Mouse (Mus musculus) myocyte (in vitro differentiated cells): ENCODE data around the gene March2. TPM values are rescaled to one million over a fixed set of nuclear protein-coding genes. Genes with fewer than 3 reads are reported as not detected.

ENCODE experiments used
- H3K27me3 ChIP-seq: one replicate; pipeline ENCODE4 v1.6.1; 2011; ENCODE audit not compliant: control insufficient read depth, insufficient read depth, insufficient read length
- H3K36me3 ChIP-seq: one replicate; pipeline ENCODE4 v1.6.1; 2011; ENCODE audit not compliant: control insufficient read depth, insufficient read depth
- H3K4me2 ChIP-seq: one replicate; pipeline ENCODE4 v1.6.1; 2011; ENCODE audit warnings: low read depth, control low read depth
- H3K4me3 ChIP-seq: one replicate; pipeline ENCODE4 v1.5.1; 2011; ENCODE audit warnings: mild to moderate bottlenecking, control low read depth, moderate library complexity
- H3K79me2 ChIP-seq: one replicate; pipeline ENCODE4 v1.6.1; 2011; ENCODE audit not compliant: control insufficient read depth, insufficient read depth
- H3ac ChIP-seq: one replicate; pipeline ENCODE4 v1.6.1; 2011; ENCODE audit not compliant: control insufficient read depth, insufficient read length
- CEBPB ChIP-seq: IDR thresholded peaks from 2 replicates; pipeline ENCODE4 v1.6.1; 2011; ENCODE audit warnings: mild to moderate bottlenecking, moderate library complexity; ENCODE audit not compliant: poor library complexity, insufficient read depth, severe bottlenecking
- E2F4 ChIP-seq: IDR thresholded peaks from one replicate; pipeline ENCODE4 v1.6.1; 2011; ENCODE audit warnings: mild to moderate bottlenecking, control low read depth, moderate library complexity; ENCODE audit not compliant: insufficient read depth
- MAX ChIP-seq: IDR thresholded peaks from one replicate; pipeline ENCODE4 v1.6.1; 2011; ENCODE audit warnings: low read depth, mild to moderate bottlenecking, control low read depth
- MYOD1 ChIP-seq, 3 experiments: IDR thresholded peaks; one replicate each; pipeline ENCODE4 v1.6.1; 2011; ENCODE audit warnings: control low read depth in 2 of 3, low read depth in 2 of 3, mild to moderate bottlenecking in 2 of 3, moderate library complexity in 1 of 3; ENCODE audit not compliant: insufficient read length in 2 of 3, control insufficient read depth in 1 of 3
- MYOG ChIP-seq, 3 experiments: IDR thresholded peaks; one replicate each; pipeline ENCODE4 v1.6.1; 2011; ENCODE audit warnings: control low read depth in 2 of 3, low read depth in 2 of 3, mild to moderate bottlenecking in 2 of 3; ENCODE audit not compliant: insufficient read length in 2 of 3, control insufficient read depth in 1 of 3, insufficient read depth in 1 of 3
- POLR2A ChIP-seq: IDR thresholded peaks from one replicate; pipeline ENCODE4 v1.6.1; 2011; ENCODE audit warnings: low read depth, mild to moderate bottlenecking, control low read depth, moderate library complexity; ENCODE audit not compliant: insufficient read length
- POLR2AphosphoS2 ChIP-seq: IDR thresholded peaks from one replicate; pipeline ENCODE4 v1.6.1; 2011; ENCODE audit warnings: low read depth, control low read depth; ENCODE audit not compliant: insufficient read length
- REST ChIP-seq: IDR thresholded peaks from one replicate; pipeline ENCODE4 v1.6.1; 2011; ENCODE audit warnings: mild to moderate bottlenecking, control low read depth, moderate library complexity; ENCODE audit not compliant: insufficient read depth, insufficient read length
- SRF ChIP-seq: IDR thresholded peaks from one replicate; pipeline ENCODE4 v1.6.1; 2011; ENCODE audit warnings: low read depth; ENCODE audit not compliant: control insufficient read depth, insufficient read length
- TCF12 ChIP-seq: IDR thresholded peaks from one replicate; pipeline ENCODE4 v1.6.1; 2011; ENCODE audit warnings: mild to moderate bottlenecking, control low read depth; ENCODE audit not compliant: poor library complexity, insufficient read depth, severe bottlenecking
- TCF3 ChIP-seq: IDR thresholded peaks from one replicate; pipeline ENCODE4 v1.6.1; 2011; ENCODE audit warnings: low read depth, control low read depth; ENCODE audit not compliant: insufficient read length
- USF1 ChIP-seq: IDR thresholded peaks from one replicate; pipeline ENCODE4 v1.6.1; 2011; ENCODE audit warnings: low read depth, mild to moderate bottlenecking, control low read depth, moderate library complexity
- polyA plus RNA-seq: library from polyadenylated mRNA; unstranded; fragments of >200 nt; fragmentation: generic; extraction: Trizol; gene quantifications from one replicate; pipeline ENCODE4 v1.2.1, GENCODE M21; 2012; ENCODE audit warnings: missing spikeins

March2 gene
- polyA plus RNA-seq, 1 experiment: 51.5 TPM

DNA sequence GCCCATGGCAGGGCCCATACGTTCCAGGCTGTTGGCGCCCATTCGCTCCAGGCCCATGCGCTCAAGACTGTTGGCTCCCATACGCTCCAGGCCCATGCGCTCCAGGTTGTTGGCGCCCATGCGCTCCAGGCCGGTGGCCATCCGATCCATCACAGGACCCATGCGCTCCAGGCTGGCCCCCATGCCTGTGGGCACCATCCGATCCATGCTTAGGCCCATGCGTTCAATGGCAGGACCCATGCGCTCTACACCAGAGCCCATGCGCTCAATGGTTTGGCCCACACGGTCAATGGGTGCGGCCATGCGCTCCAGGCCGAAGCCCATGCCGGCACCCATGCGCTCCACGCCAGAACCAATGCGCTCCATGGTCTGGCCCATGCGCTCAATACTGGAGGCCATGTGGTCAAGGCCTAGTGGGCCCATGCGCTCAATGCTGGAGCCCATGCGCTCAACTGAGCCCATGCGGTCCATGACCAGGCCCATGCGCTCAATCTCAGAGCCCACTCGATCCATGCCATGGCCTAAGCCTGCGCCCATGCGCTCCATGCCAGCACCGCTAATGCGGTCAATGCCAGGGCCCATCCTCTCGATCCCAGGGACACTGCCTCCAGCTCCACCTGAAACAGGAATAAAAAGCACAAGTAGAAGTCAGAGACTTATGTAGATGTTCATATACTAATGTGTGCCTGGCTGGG lies 68.5 kb downstream of the March2 start:
- no peak overlapping the region for H3K4me2 ChIP-seq
- no peak overlapping the region for H3ac ChIP-seq
- no peak overlapping the region for H3K4me3 ChIP-seq
- peaks cover 77% of the 10 kb centered on the region for H3K36me3 ChIP-seq
- no peaks in the 10 kb centered on the region for H3K27me3 ChIP-seq
- TF ChIP-seq MAX (no peak), TCF12 (no peak), MYOG (IDR thresholded peaks at IDR 0.05; ENCODE audit: control insufficient read depth in 1 of 3, insufficient read depth in 1 of 3, insufficient read length in 2 of 3, low read depth in 2 of 3) (no peak), E2F4 (no peak), USF1 (no peak), REST (no peak), MYOD1 (IDR thresholded peaks at IDR 0.05; ENCODE audit: control insufficient read depth in 1 of 3, insufficient read length in 2 of 3, low read depth in 2 of 3) (no peak), TCF3 (no peak), POLR2AphosphoS2 (no peak), SRF (no peak), POLR2A (no peak), CEBPB (no peak)
- H3K79me2 ChIP-seq: peaks cover 5% of the 10 kb centered on the region

DNA sequence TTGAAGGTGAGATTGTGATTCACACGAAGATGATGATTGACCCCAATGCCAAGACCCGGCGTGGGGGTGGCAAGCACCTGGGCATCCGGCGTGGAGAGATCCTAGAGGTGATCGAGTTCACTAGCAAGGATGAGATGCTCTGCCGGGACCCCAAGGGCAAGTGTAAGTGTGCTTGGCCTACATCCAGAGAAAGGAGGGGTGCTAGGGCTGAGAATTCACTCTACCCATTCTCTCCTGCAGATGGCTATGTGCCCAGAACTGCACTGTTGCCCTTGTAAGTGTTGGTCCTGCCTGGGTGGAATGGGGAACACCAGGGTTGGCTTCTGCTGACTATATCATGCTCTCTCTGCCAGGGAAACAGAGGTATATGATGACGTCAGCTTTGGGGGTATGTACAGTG lies 73.4 kb downstream of the March2 start:
- TF ChIP-seq TCF12 (no peak), POLR2AphosphoS2 (no peak), CEBPB (no peak), TCF3 (no peak), MAX (no peak), SRF (no peak), MYOG (IDR thresholded peaks at IDR 0.05; ENCODE audit: control insufficient read depth in 1 of 3, insufficient read depth in 1 of 3, insufficient read length in 2 of 3, low read depth in 2 of 3) (no peak), POLR2A (no peak), MYOD1 (IDR thresholded peaks at IDR 0.05; ENCODE audit: control insufficient read depth in 1 of 3, insufficient read length in 2 of 3, low read depth in 2 of 3) (no peak), E2F4 (no peak), REST (no peak), USF1 (no peak)

GRCm38 (mm10) chr17:33644068-33644467 lies 74.4 kb downstream of the March2 start:
- H3ac ChIP-seq: no peak overlapping the region
- H3K27me3 ChIP-seq: no peaks in the 10 kb centered on the region
- peaks cover 46% of the 10 kb centered on the region for H3K36me3 ChIP-seq
- H3K4me3 ChIP-seq: no peak overlapping the region
- TF ChIP-seq POLR2A (no peak), TCF12 (no peak), MYOG (IDR thresholded peaks at IDR 0.05; ENCODE audit: control insufficient read depth in 1 of 3, insufficient read depth in 1 of 3, insufficient read length in 2 of 3, low read depth in 2 of 3) (no peak), REST (no peak), E2F4 (no peak), POLR2AphosphoS2 (no peak), MYOD1 (IDR thresholded peaks at IDR 0.05; ENCODE audit: control insufficient read depth in 1 of 3, insufficient read length in 2 of 3, low read depth in 2 of 3) (no peak), SRF (no peak), CEBPB (no peak), TCF3 (no peak), MAX (no peak), USF1 (no peak)
- no peaks in the 10 kb centered on the region for H3K79me2 ChIP-seq
- H3K4me2 ChIP-seq: no peak overlapping the region

More for the DNA sequence above, 73.4 kb downstream of the March2 start:
- Histone ChIP-seq H3K4me2 (no peak overlapping the region), H3K4me3 (no peak overlapping the region), H3ac (no peak overlapping the region), H3K27me3 (no peaks in the 10 kb centered on the region), H3K79me2 (no peaks in the 10 kb centered on the region), H3K36me3 (peaks cover 50% of the 10 kb centered on the region)

- H3K36me3 ChIP-seq: peaks cover 17% of the 10 kb centered on the region
- no peak overlapping the region for H3K4me3 ChIP-seq
Observed at GRCm38 (mm10) chr17:33639743-33640142, 78.7 kb downstream of the March2 start.

More at GRCm38 (mm10) chr17:33639743-33640142, 78.7 kb downstream of the March2 start:
- no peaks in the 10 kb centered on the region for H3K79me2 ChIP-seq
- no peak overlapping the region for H3K4me2 ChIP-seq
- no peaks in the 10 kb centered on the region for H3K27me3 ChIP-seq
- TF ChIP-seq MAX (no peak), POLR2AphosphoS2 (no peak), POLR2A (no peak), MYOG (IDR thresholded peaks at IDR 0.05; ENCODE audit: control insufficient read depth in 1 of 3, insufficient read depth in 1 of 3, insufficient read length in 2 of 3, low read depth in 2 of 3) (no peak), TCF3 (no peak), CEBPB (no peak), REST (no peak), MYOD1 (IDR thresholded peaks at IDR 0.05; ENCODE audit: control insufficient read depth in 1 of 3, insufficient read length in 2 of 3, low read depth in 2 of 3) (no peak), TCF12 (no peak), E2F4 (no peak), USF1 (no peak), SRF (no peak)
- no peak overlapping the region for H3ac ChIP-seq
